Mouse (Mus musculus): ENCODE results near the gene Cfap45. TPM values are rescaled to one million over a fixed set of nuclear protein-coding genes. Genes with fewer than 3 reads are reported as not detected.

Cfap45 gene
- total RNA-seq, 2 experiments from 2014 or later: 0.35 to 0.40 TPM

GRCm38 (mm10) chr1:172514551-172515268 is 5.9 kb upstream of the Cfap45 start:
- DNase-seq (ENCODE audit: low spot score in 2 of 2): no peak

- DNase-seq (ENCODE audit: low spot score in 2 of 2): no peak
These were observed 5.2 kb upstream of the Cfap45 start for GRCm38 (mm10) chr1:172515396-172515795.

- DNase-seq (ENCODE audit: low spot score in 2 of 2): no peak
These were observed 2.6 kb upstream of the Cfap45 start for GRCm38 (mm10) chr1:172518013-172518412.

GRCm38 (mm10) chr1:172519644-172520043 is 957 bp upstream of the Cfap45 start:
- no peak for DNase-seq (ENCODE audit: low spot score in 2 of 2)

GRCm38 (mm10) chr1:172522524-172522923 is 1.9 kb downstream of the Cfap45 start:
- DNase-seq (ENCODE audit: low spot score in 2 of 2): no peak

GRCm38 (mm10) chr1:172523699-172524101 is 3.1 kb downstream of the Cfap45 start:
- no peak for DNase-seq (ENCODE audit: low spot score in 2 of 2)

- no peak for DNase-seq (ENCODE audit: low spot score in 2 of 2)
These were observed 4.6 kb downstream of the Cfap45 start for GRCm38 (mm10) chr1:172525027-172525764.

GRCm38 (mm10) chr1:172525971-172526370 is 5.4 kb downstream of the Cfap45 start:
- DNase-seq (ENCODE audit: low spot score in 2 of 2): no peak

GRCm38 (mm10) chr1:172526380-172527081 is 5.9 kb downstream of the Cfap45 start:
- no peak for DNase-seq (ENCODE audit: low spot score in 2 of 2)

- DNase-seq (ENCODE audit: low spot score in 2 of 2): no peak
These were observed 6.8 kb downstream of the Cfap45 start for GRCm38 (mm10) chr1:172527431-172527830.

- peak; percentile 86 to 91 for DNase-seq (ENCODE audit: low spot score in 2 of 2)
These were observed 8.1 kb downstream of the Cfap45 start for GRCm38 (mm10) chr1:172528701-172529100.

GRCm38 (mm10) chr1:172530544-172531220 is 10.1 kb downstream of the Cfap45 start:
- DNase-seq (ENCODE audit: low spot score in 2 of 2): no peak

GRCm38 (mm10) chr1:172532551-172532950 is 11.9 kb downstream of the Cfap45 start:
- DNase-seq (ENCODE audit: low spot score in 2 of 2): no peak

GRCm38 (mm10) chr1:172535116-172535515 is 14.5 kb downstream of the Cfap45 start:
- no peak for DNase-seq (ENCODE audit: low spot score in 2 of 2)

GRCm38 (mm10) chr1:172539827-172540226 is 19.2 kb downstream of the Cfap45 start:
- no peak for DNase-seq (ENCODE audit: low spot score in 2 of 2)

- DNase-seq (ENCODE audit: low spot score in 2 of 2): no peak
These were observed 19.8 kb downstream of the Cfap45 start for GRCm38 (mm10) chr1:172540283-172540820.

- DNase-seq (ENCODE audit: low spot score in 2 of 2): no peak
These were observed 25.5 kb downstream of the Cfap45 start for GRCm38 (mm10) chr1:172546062-172546461.

GRCm38 (mm10) chr1:172548501-172548900 is 27.9 kb downstream of the Cfap45 start:
- no peak for DNase-seq (ENCODE audit: low spot score in 2 of 2)

GRCm38 (mm10) chr1:172549314-172549713 is 28.7 kb downstream of the Cfap45 start:
- no peak for DNase-seq (ENCODE audit: low spot score in 2 of 2)

GRCm38 (mm10) chr1:172549717-172550116 is 29.1 kb downstream of the Cfap45 start:
- no peak for DNase-seq (ENCODE audit: low spot score in 2 of 2)

- no peak for DNase-seq (ENCODE audit: low spot score in 2 of 2)
These were observed 29.9 kb downstream of the Cfap45 start for GRCm38 (mm10) chr1:172550551-172550951.
